Mouse (Mus musculus) ES-E14 (cell line): Measurements from ENCODE around the gene Lcp1.

Experiments used
- CHD2 ChIP-seq: IDR thresholded peaks from 2 replicates; pipeline ENCODE4 v1.6.1; 2014; ENCODE audit warnings: mild to moderate bottlenecking, low read depth, low read length, inconsistent platforms
- ZC3H11A ChIP-seq: IDR thresholded peaks from 2 replicates; pipeline ENCODE4 v1.6.1; 2012; ENCODE audit warnings: low read depth, mild to moderate bottlenecking, inconsistent platforms, low read length, borderline replicate concordance
- ZNF384 ChIP-seq: IDR thresholded peaks from 2 replicates; pipeline ENCODE4 v1.6.1; 2012; ENCODE audit warnings: low read depth, low read length, inconsistent platforms

DNA sequence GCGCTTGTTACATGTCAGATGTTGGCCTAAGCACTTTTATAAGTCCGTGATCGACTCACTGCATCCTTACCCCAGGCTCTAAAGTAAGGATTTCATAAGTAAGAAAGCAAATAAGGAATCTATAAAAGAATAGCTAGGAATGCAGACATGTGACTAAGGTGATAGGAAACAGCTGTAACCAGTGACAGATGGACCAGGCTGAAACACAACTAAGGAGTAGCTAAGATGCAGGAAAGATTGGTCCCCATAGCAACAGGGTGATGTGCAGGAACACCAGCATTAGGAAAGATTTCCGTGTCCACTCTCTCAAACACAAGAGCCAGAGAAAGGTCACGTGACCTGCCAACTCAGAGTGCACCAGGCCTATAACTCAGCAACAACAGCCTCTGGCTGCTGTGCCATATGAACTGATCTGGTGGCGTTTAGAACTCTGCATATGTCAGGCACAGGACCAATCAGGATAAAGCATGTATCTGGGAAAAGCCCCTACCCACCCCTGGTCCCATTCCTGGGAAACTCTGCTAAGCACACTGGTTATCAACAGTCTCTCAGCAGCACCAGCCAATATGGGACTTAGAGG is 77.8 kb downstream of the Lcp1 start:
- TF ChIP-seq ZC3H11A (no peak), ZNF384 (no peak), CHD2 (no peak)
